Mouse (Mus musculus) intestine, embryonic 16.5 days (tissue): Measurements from ENCODE around the gene Gm3045. TPM values are rescaled to one million over a fixed set of nuclear protein-coding genes. Genes with fewer than 3 reads are reported as not detected.

ENCODE experiments used
- ATAC-seq: fragments of 200-750 bp; cut with Nextera tagmentation; 2 replicates; pipeline ENCODE4 v1.8.0; 2017; ENCODE audit warnings: moderate TSS enrichment, moderate library complexity
- H3K27ac ChIP-seq: fragments of 300-500 bp; sonication (generic); 2 replicates; pipeline ENCODE4 v1.5.1; 2014; ENCODE audit warnings: mild to moderate bottlenecking, low read length
- H3K27me3 ChIP-seq: fragments of 300-500 bp; sonication (generic); replicated peaks from 2 replicates; pipeline ENCODE4 v1.6.1; 2014; ENCODE audit warnings: low read length, control low read depth, mixed read lengths; ENCODE audit not compliant: control insufficient read depth, insufficient read depth
- H3K36me3 ChIP-seq: fragments of 300-500 bp; sonication (generic); 2 replicates; pipeline ENCODE4 v1.6.1; 2014; ENCODE audit warnings: low read length, control low read depth; ENCODE audit not compliant: control insufficient read depth, insufficient read depth
- H3K4me1 ChIP-seq: fragments of 300-500 bp; sonication (generic); 2 replicates; pipeline ENCODE4 v1.6.1; 2014; ENCODE audit warnings: low read length, control low read depth, mixed read lengths; ENCODE audit not compliant: control insufficient read depth, insufficient read depth
- H3K4me2 ChIP-seq: fragments of 300-500 bp; sonication (generic); 2 replicates; pipeline ENCODE4 v1.6.1; 2014; ENCODE audit warnings: low read depth, low read length, control low read depth
- H3K4me3 ChIP-seq: fragments of 300-500 bp; sonication (generic); 2 replicates; pipeline ENCODE4 v1.5.1; 2014; ENCODE audit warnings: mild to moderate bottlenecking, low read length
- H3K9ac ChIP-seq: fragments of 300-500 bp; sonication (generic); 2 replicates; pipeline ENCODE4 v1.6.1; 2014; ENCODE audit warnings: low read depth, low read length
- H3K9me3 ChIP-seq: fragments of 300-500 bp; sonication (generic); 2 replicates; pipeline ENCODE4 v1.6.1; 2016; ENCODE audit warnings: low read length, control low read depth; ENCODE audit not compliant: control insufficient read depth
- WGBS: fragments of 180-500 bp; shearing (Covaris S2); extraction: QIAGEN DNeasy Blood & Tissue Kit; methylation state at CpG from one replicate; pipeline ENCODE4 v1.1.7; 2014; 5-methylcytosine and 5-hydroxymethylcytosine counted together
- polyA plus RNA-seq: library from polyadenylated mRNA; unstranded; fragments of >200 nt; fragmentation: Nextera tagmentation; extraction: Ambion mirVana; gene quantifications from 2 replicates; pipeline ENCODE4 v1.2.1, GENCODE M21; 2015

Gm3045 gene
- polyA plus RNA-seq: not detected in 2 replicates

- Histone ChIP-seq H3K9ac (no peak within 1 kb of the TSS), H3K4me3 (no peak within 1 kb of the TSS), H3K9me3 (no peaks in the 10 kb centered on the region), H3K27me3 (no peaks in the 10 kb centered on the region), H3K36me3 (no peaks in the 10 kb centered on the region), H3K4me2 (no peak within 1 kb of the TSS), H3K27ac (no peak within 1 kb of the TSS), H3K4me1 (no peaks in the 10 kb centered on the region)
- WGBS: 70% methylated on average over 4 of the region's 4 CpGs
- no peak for ATAC-seq
These were observed at the start of gene Gm3045 for GRCm38 (mm10) chr13:56426365-56426764. Gene Gm3045 (plus strand): TSS chr13:56426594.

- no peak overlapping the region for H3K4me3 ChIP-seq
- ATAC-seq: no peak
These were observed 45.3 kb upstream of the Gm3045 start for GRCm38 (mm10) chr13:56380855-56381685.

GRCm38 (mm10) chr13:56383406-56383805, 43.0 kb upstream of the Gm3045 start:
- Histone ChIP-seq H3K9ac (no peak overlapping the region), H3K4me1 (peaks cover 4% of the 10 kb centered on the region; the same call in 1 of the 2 replicates), H3K27me3 (no peaks in the 10 kb centered on the region), H3K4me3 (no peak overlapping the region), H3K9me3 (no peaks in the 10 kb centered on the region), H3K4me2 (no peak overlapping the region), H3K36me3 (no peaks in the 10 kb centered on the region), H3K27ac (no peak overlapping the region)
- WGBS: 66% methylated on average over 3 of the region's 3 CpGs
- ATAC-seq: no peak

More at GRCm38 (mm10) chr13:56380855-56381685, 45.3 kb upstream of the Gm3045 start:
- no peak overlapping the region for H3K9ac ChIP-seq
- no peaks in the 10 kb centered on the region for H3K27me3 ChIP-seq
- no peak overlapping the region for H3K4me2 ChIP-seq
- H3K4me1 ChIP-seq: no peaks in the 10 kb centered on the region
- H3K36me3 ChIP-seq: no peaks in the 10 kb centered on the region
- H3K9me3 ChIP-seq: no peaks in the 10 kb centered on the region
- 57% methylated on average over 14 of the region's 14 CpGs for WGBS
- no peak overlapping the region for H3K27ac ChIP-seq

- H3K4me3 ChIP-seq: no peak overlapping the region
- no peak for ATAC-seq
- H3K36me3 ChIP-seq: no peaks in the 10 kb centered on the region
- H3K9ac ChIP-seq: no peak overlapping the region
- WGBS: 36% methylated on average over 9 of the region's 9 CpGs
- H3K27me3 ChIP-seq: no peaks in the 10 kb centered on the region
- no peak overlapping the region for H3K27ac ChIP-seq
- H3K4me2 ChIP-seq: no peak overlapping the region
- no peaks in the 10 kb centered on the region for H3K9me3 ChIP-seq
- peaks cover 4% of the 10 kb centered on the region; the same call in 1 of the 2 replicates for H3K4me1 ChIP-seq
These were observed 40.0 kb upstream of the Gm3045 start for GRCm38 (mm10) chr13:56386411-56386810.

- H3K4me1 ChIP-seq: peaks cover 4% of the 10 kb centered on the region; the same call in 1 of the 2 replicates
- WGBS: 41% methylated on average over 5 of the region's 5 CpGs
- peak; percentile 31; the same call in 1 of the 2 replicates for ATAC-seq
These were observed 39.0 kb upstream of the Gm3045 start for GRCm38 (mm10) chr13:56387374-56387773.

GRCm38 (mm10) chr13:56388042-56388441, 38.4 kb upstream of the Gm3045 start:
- no peak overlapping the region for H3K4me2 ChIP-seq
- peaks cover 4% of the 10 kb centered on the region; the same call in 1 of the 2 replicates for H3K4me1 ChIP-seq
- H3K4me3 ChIP-seq: no peak overlapping the region
- no peak overlapping the region for H3K9ac ChIP-seq
- 66% methylated on average over 1 of the region's 1 CpGs for WGBS
- H3K27ac ChIP-seq: no peak overlapping the region
- H3K27me3 ChIP-seq: no peaks in the 10 kb centered on the region
- no peaks in the 10 kb centered on the region for H3K36me3 ChIP-seq
- no peak for ATAC-seq
- no peaks in the 10 kb centered on the region for H3K9me3 ChIP-seq

More at GRCm38 (mm10) chr13:56387374-56387773, 39.0 kb upstream of the Gm3045 start:
- H3K9me3 ChIP-seq: no peaks in the 10 kb centered on the region
- H3K27me3 ChIP-seq: no peaks in the 10 kb centered on the region
- H3K9ac ChIP-seq: no peak overlapping the region
- H3K4me3 ChIP-seq: no peak overlapping the region
- 0 out of 2 replicates have a peak overlapping the region, but pooled peaks have one; percentile 11 for H3K27ac ChIP-seq
- H3K4me2 ChIP-seq: no peak overlapping the region
- H3K36me3 ChIP-seq: no peaks in the 10 kb centered on the region

GRCm38 (mm10) chr13:56397572-56397971, 28.8 kb upstream of the Gm3045 start:
- WGBS: 30% methylated on average over 5 of the region's 5 CpGs
- Histone ChIP-seq H3K4me1 (peaks cover 5% of the 10 kb centered on the region), H3K4me3 (no peak overlapping the region), H3K27me3 (no peaks in the 10 kb centered on the region), H3K4me2 (no peak overlapping the region), H3K9ac (no peak overlapping the region), H3K36me3 (no peaks in the 10 kb centered on the region), H3K27ac (no peak overlapping the region; the same call in 1 of the 2 replicates), H3K9me3 (no peaks in the 10 kb centered on the region)
- peak; percentile 66 for ATAC-seq

- WGBS: 67% methylated on average over 4 of the region's 4 CpGs
- ATAC-seq: no peak
- no peaks in the 10 kb centered on the region for H3K36me3 ChIP-seq
- no peak overlapping the region for H3K4me3 ChIP-seq
- peaks cover 5% of the 10 kb centered on the region for H3K4me1 ChIP-seq
- no peaks in the 10 kb centered on the region for H3K9me3 ChIP-seq
- H3K4me2 ChIP-seq: no peak overlapping the region
- no peaks in the 10 kb centered on the region for H3K27me3 ChIP-seq
- H3K27ac ChIP-seq: no peak overlapping the region
- H3K9ac ChIP-seq: no peak overlapping the region
These were observed 25.2 kb upstream of the Gm3045 start for GRCm38 (mm10) chr13:56401186-56401585.

GRCm38 (mm10) chr13:56403381-56404086, 22.9 kb upstream of the Gm3045 start:
- Histone ChIP-seq H3K36me3 (no peaks in the 10 kb centered on the region), H3K4me2 (no peak overlapping the region), H3K9me3 (no peaks in the 10 kb centered on the region), H3K9ac (no peak overlapping the region), H3K4me1 (no peaks in the 10 kb centered on the region), H3K4me3 (no peak overlapping the region), H3K27ac (no peak overlapping the region), H3K27me3 (no peaks in the 10 kb centered on the region)
- WGBS: 81% methylated on average over 8 of the region's 8 CpGs
- no peak for ATAC-seq
